ENCODE assay signal across 10 mouse cellular contexts in the genomic region with DNA sequence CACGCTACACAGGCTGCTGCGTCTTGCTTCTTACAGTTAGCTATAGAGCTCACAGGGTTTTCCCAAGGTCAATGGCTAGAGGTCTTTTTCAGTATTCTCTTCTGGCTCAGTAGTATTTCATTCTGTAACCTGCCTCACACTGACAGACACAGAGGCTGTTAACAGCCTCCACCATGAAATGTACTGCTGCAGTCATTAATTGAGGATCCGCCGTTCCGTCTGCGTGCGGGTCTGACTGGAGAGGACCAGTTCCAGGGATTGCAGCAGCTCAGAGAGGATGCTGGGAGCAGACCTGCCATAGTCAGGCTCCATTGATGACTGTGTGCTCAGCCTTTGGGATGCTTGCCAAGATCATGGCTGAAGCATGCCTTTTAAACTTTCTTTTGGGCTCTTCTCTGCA.
DNase-seq lines count a peak whose midpoint lies in the region; ATAC-seq and TF ChIP-seq lines count a peak whose summit lies in the region.
"Had no signal": no experiment of that assay in that cellular context is flagged by ENCODE, and none has a peak within 500 bp of the region (broad histone marks: within the 10 kb centered on the region; RNA-seq: fewer than 3 reads in every experiment).

No protein-coding gene starts in this region.

- H3K4me1 ChIP-seq in kidney, postnatal 0 days (replicated peaks; ENCODE audit: insufficient read depth, low read length) = no peaks in the 10 kb centered on the region

- 41% methylated on average over 7 of the region's 7 CpGs for WGBS in kidney, postnatal 0 days

- TF ChIP-seq CTCF in kidney, postnatal 0 days (IDR thresholded peaks at IDR 0.05; ENCODE audit: low read depth) = no peak

- ATAC-seq in kidney, postnatal 0 days (replicated peaks; ENCODE audit: low FRiP score, low read depth) = no peak; the same call in 1 of the 2 replicates

- no peak overlapping the region for H3K9ac ChIP-seq in kidney, postnatal 0 days (ENCODE audit: low read depth, low read length)

- H3K9me3 ChIP-seq in kidney, postnatal 0 days (replicated peaks; ENCODE audit: low read length) = no peaks in the 10 kb centered on the region

- H3K36me3 ChIP-seq in kidney, postnatal 0 days (ENCODE audit: insufficient read depth, low read length) = no peaks in the 10 kb centered on the region

- H3K4me3 ChIP-seq in kidney, postnatal 0 days (replicated peaks; ENCODE audit: low read depth, low read length) = no peak overlapping the region
- H3K4me3 ChIP-seq: myocyte had no signal

- no peaks in the 10 kb centered on the region for H3K27me3 ChIP-seq in kidney, postnatal 0 days (ENCODE audit: insufficient read depth, low read length)

- H3K27ac ChIP-seq in kidney, postnatal 0 days = no peak overlapping the region

- peak; percentile 29 for DNase-seq in adrenal gland, adult 2 months
- no peak for DNase-seq in adrenal gland, postnatal 4 days (ENCODE audit: low spot score in 2 of 2)
- DNase-seq in retina, postnatal 1 day = peak; percentile 32
- no peak for DNase-seq in retina, embryonic 14.5 days (ENCODE audit: low spot score)
- no peak for DNase-seq in kidney, postnatal 0 days (ENCODE audit: low spot score)
- no peak for DNase-seq in cerebellum, postnatal 14 days
- DNase-seq in ovary, postnatal 36 days (ENCODE audit: low spot score) = no peak
- no peak for DNase-seq in T-cell, adult 2 months (ENCODE audit: low spot score)
- DNase-seq: heart, postnatal 14 days had no signal

- H3K4me2 ChIP-seq in kidney, postnatal 0 days (ENCODE audit: low read length) = peak overlapping the region; percentile 21

Comparison
In these comparisons a context has a peak if more than half of its experiments do, and no peak if none do; other contexts are left out.
1. DNase-seq: peak in adrenal gland, adult 2 months (single experiment) and retina, postnatal 1 day (single experiment); none in adrenal gland, postnatal 4 days (0 of 2), retina, embryonic 14.5 days (single experiment), kidney, postnatal 0 days (single experiment), cerebellum, postnatal 14 days (0 of 2), ovary, postnatal 36 days (single experiment) and T-cell, adult 2 months (single experiment).